Mouse (Mus musculus) liver, adult 2 months (tissue): ENCODE data around the gene Eif4g3. TPM values are rescaled to one million over a fixed set of nuclear protein-coding genes. Genes with fewer than 3 reads are reported as not detected.

Experiments
- DNase-seq: peaks from one replicate; pipeline ENCODE4 v3.0.0-alpha.2; 2011; ENCODE audit warnings: low read depth, low spot score; ENCODE audit errors: extremely low read depth
- H3K27ac ChIP-seq: fragments of 200-500 bp; replicated peaks from 2 replicates; pipeline ENCODE4 v1.5.1; 2012; ENCODE audit warnings: low read depth, mild to moderate bottlenecking, control low read depth, inconsistent platforms, low read length; ENCODE audit not compliant: insufficient read depth
- H3K27me3 ChIP-seq: fragments of 200-500 bp; 2 replicates; pipeline ENCODE4 v1.6.1; 2012; ENCODE audit warnings: mild to moderate bottlenecking, moderate library complexity, low read length, inconsistent platforms; ENCODE audit not compliant: control insufficient read depth, insufficient read depth
- H3K36me3 ChIP-seq: fragments of 200-500 bp; 2 replicates; pipeline ENCODE4 v1.6.1; 2012; ENCODE audit warnings: low read length, inconsistent platforms; ENCODE audit not compliant: control insufficient read depth, insufficient read depth
- H3K4me1 ChIP-seq: fragments of 200-500 bp; 2 replicates; pipeline ENCODE4 v1.6.1; 2011; ENCODE audit warnings: low read length; ENCODE audit not compliant: control insufficient read depth, insufficient read depth
- H3K4me3 ChIP-seq: fragments of 200-500 bp; 2 replicates; pipeline ENCODE4 v1.5.1; 2011; ENCODE audit warnings: low read depth, mild to moderate bottlenecking, control low read depth, low read length, moderate library complexity; ENCODE audit not compliant: insufficient read depth
- H3K79me2 ChIP-seq: fragments of 200-500 bp; 2 replicates; pipeline ENCODE4 v1.6.1; 2012; ENCODE audit warnings: inconsistent platforms, mild to moderate bottlenecking, low read length, moderate library complexity; ENCODE audit not compliant: control insufficient read depth, insufficient read depth
- H3K9ac ChIP-seq: fragments of 200-500 bp; 2 replicates; pipeline ENCODE4 v1.6.1; 2012; ENCODE audit warnings: low read depth, mild to moderate bottlenecking, control low read depth, inconsistent platforms, low read length
- CTCF ChIP-seq: fragments of 200-500 bp; IDR thresholded peaks from 2 replicates; pipeline ENCODE4 v1.5.1; 2011; ENCODE audit warnings: low read depth, low read length, control low read depth
- POLR2A ChIP-seq: fragments of 200-500 bp; IDR thresholded peaks from 2 replicates; pipeline ENCODE4 v1.6.1; 2011; ENCODE audit warnings: low read length, control low read depth; ENCODE audit not compliant: insufficient read depth; ENCODE audit errors: extremely low read depth
- WGBS: fragments of 180-500 bp; shearing (Covaris S2); methylation state at CpG from one replicate; pipeline ENCODE4 v1.1.7; 2018; 5-methylcytosine and 5-hydroxymethylcytosine counted together
- polyA plus RNA-seq: library from polyadenylated mRNA; depleted of rRNA; stranded (reverse); fragments of >200 nt; gene quantifications from 2 replicates; pipeline ENCODE4 v1.2.3, GENCODE M21; 2012
- total RNA-seq: library from RNA; depleted of rRNA; stranded (reverse); fragments of >200 nt; gene quantifications from 2 replicates; pipeline ENCODE4 v1.2.3, GENCODE M21; 2014

Gene Eif4g3
- total and polyA plus RNA-seq, 2 experiments, result 9.7 to 17.0 TPM

- H3K36me3 ChIP-seq, result no peaks in the 10 kb centered on the region
- H3K27me3 ChIP-seq, result no peaks in the 10 kb centered on the region
- no peak overlapping the region for H3K27ac ChIP-seq
- H3K4me3 ChIP-seq, result no peak overlapping the region
- TF ChIP-seq CTCF, result no peak
- TF ChIP-seq POLR2A, result no peak
- H3K9ac ChIP-seq, result no peak overlapping the region
- DNase-seq, result peak; percentile 35
- WGBS, result 71% methylated on average over 3 of the region's 3 CpGs
- no peaks in the 10 kb centered on the region; the same call in 1 of the 2 replicates for H3K79me2 ChIP-seq
- H3K4me1 ChIP-seq, result peaks cover 33% of the 10 kb centered on the region
These were observed 75.0 kb downstream of the Eif4g3 start for GRCm38 (mm10) chr4:138067858-138068257.

- H3K4me3 ChIP-seq, result no peak overlapping the region
- H3K4me1 ChIP-seq, result peaks cover 33% of the 10 kb centered on the region
- no peak overlapping the region for H3K9ac ChIP-seq
- 39% methylated on average over 2 of the region's 2 CpGs for WGBS
- TF ChIP-seq POLR2A (no peak), CTCF (no peak)
- DNase-seq, result peak; percentile 91
- H3K36me3 ChIP-seq, result no peaks in the 10 kb centered on the region
- no peaks in the 10 kb centered on the region for H3K27me3 ChIP-seq
- H3K79me2 ChIP-seq, result no peaks in the 10 kb centered on the region; the same call in 1 of the 2 replicates
- peak overlapping the region; percentile 49 for H3K27ac ChIP-seq
These were observed 75.8 kb downstream of the Eif4g3 start for GRCm38 (mm10) chr4:138068598-138068997.

GRCm38 (mm10) chr4:138069371-138069770, 76.5 kb downstream of the Eif4g3 start:
- Histone ChIP-seq H3K9ac (no peak overlapping the region), H3K4me3 (no peak overlapping the region), H3K27ac (no peak overlapping the region), H3K4me1 (peaks cover 31% of the 10 kb centered on the region), H3K36me3 (no peaks in the 10 kb centered on the region), H3K27me3 (no peaks in the 10 kb centered on the region), H3K79me2 (no peaks in the 10 kb centered on the region; the same call in 1 of the 2 replicates)
- DNase-seq, result no peak
- TF ChIP-seq CTCF (no peak), POLR2A (no peak)
- 96% methylated on average over 4 of the region's 4 CpGs for WGBS

- H3K9ac ChIP-seq, result no peak overlapping the region
- no peak for DNase-seq
- H3K4me1 ChIP-seq, result peaks cover 15% of the 10 kb centered on the region
- H3K27ac ChIP-seq, result no peak overlapping the region
- no peaks in the 10 kb centered on the region for H3K27me3 ChIP-seq
- no peak overlapping the region for H3K4me3 ChIP-seq
- WGBS, result 66% methylated on average over 6 of the region's 6 CpGs
- H3K36me3 ChIP-seq, result no peaks in the 10 kb centered on the region
- H3K79me2 ChIP-seq, result no peaks in the 10 kb centered on the region; the same call in 1 of the 2 replicates
- TF ChIP-seq CTCF (no peak), POLR2A (no peak)
These were observed 78.7 kb downstream of the Eif4g3 start for GRCm38 (mm10) chr4:138071497-138071896.

- Histone ChIP-seq H3K4me3 (no peak overlapping the region), H3K36me3 (no peaks in the 10 kb centered on the region), H3K4me1 (peaks cover 7% of the 10 kb centered on the region), H3K9ac (no peak overlapping the region), H3K79me2 (peaks cover 7% of the 10 kb centered on the region; the same call in 1 of the 2 replicates), H3K27me3 (no peaks in the 10 kb centered on the region), H3K27ac (no peak overlapping the region)
- WGBS, result 95% methylated on average over 11 of the region's 11 CpGs
- no peak for TF ChIP-seq POLR2A
- no peak for TF ChIP-seq CTCF
- DNase-seq, result no peak
These were observed 80.3 kb downstream of the Eif4g3 start for GRCm38 (mm10) chr4:138073086-138073485.

GRCm38 (mm10) chr4:138073531-138073930, 80.7 kb downstream of the Eif4g3 start:
- H3K4me1 ChIP-seq, result peaks cover 3% of the 10 kb centered on the region
- H3K36me3 ChIP-seq, result no peaks in the 10 kb centered on the region
- peaks cover 7% of the 10 kb centered on the region; the same call in 1 of the 2 replicates for H3K79me2 ChIP-seq
- WGBS, result 68% methylated on average over 7 of the region's 7 CpGs
- no peak overlapping the region for H3K4me3 ChIP-seq
- no peak for DNase-seq
- H3K27ac ChIP-seq, result no peak overlapping the region
- H3K27me3 ChIP-seq, result no peaks in the 10 kb centered on the region
- H3K9ac ChIP-seq, result no peak overlapping the region
- TF ChIP-seq CTCF (no peak), POLR2A (no peak)
